Mouse (Mus musculus) stomach, embryonic 15.5 days (tissue): ENCODE measurements around the gene Prpf40b. TPM values are rescaled to one million over a fixed set of nuclear protein-coding genes. Genes with fewer than 3 reads are reported as not detected.
A peak's percentile ranks its signal among the peaks of the same experiment; 100 is the strongest.

Source experiments
- ATAC-seq: fragments of 200-750 bp; cut with Nextera tagmentation; 2 replicates; pipeline ENCODE4 v1.8.0; 2017; ENCODE audit warnings: low read depth, moderate number of reproducible peaks, moderate TSS enrichment; ENCODE audit not compliant: insufficient read depth, low FRiP score
- H3K27ac ChIP-seq: fragments of 300-500 bp; sonication (generic); 2 replicates; pipeline ENCODE4 v1.5.1; 2015; ENCODE audit warnings: mild to moderate bottlenecking, inconsistent platforms
- H3K27me3 ChIP-seq: fragments of 300-500 bp; sonication (generic); replicated peaks from 2 replicates; pipeline ENCODE4 v1.6.1; 2015; ENCODE audit warnings: inconsistent platforms
- H3K36me3 ChIP-seq: fragments of 300-500 bp; sonication (generic); 2 replicates; pipeline ENCODE4 v1.6.1; 2015; ENCODE audit warnings: inconsistent platforms
- H3K4me1 ChIP-seq: fragments of 300-500 bp; sonication (generic); 2 replicates; pipeline ENCODE4 v1.6.1; 2015; ENCODE audit warnings: inconsistent platforms
- H3K4me2 ChIP-seq: fragments of 300-500 bp; sonication (generic); 2 replicates; pipeline ENCODE4 v1.6.1; 2015; ENCODE audit warnings: mild to moderate bottlenecking, inconsistent platforms
- H3K4me3 ChIP-seq: fragments of 300-500 bp; sonication (generic); replicated peaks from 2 replicates; pipeline ENCODE4 v1.5.1; 2015; ENCODE audit warnings: inconsistent platforms
- H3K9ac ChIP-seq: fragments of 300-500 bp; sonication (generic); 2 replicates; pipeline ENCODE4 v1.6.1; 2015; ENCODE audit warnings: inconsistent platforms
- H3K9me3 ChIP-seq: fragments of 300-500 bp; sonication (generic); 2 replicates; pipeline ENCODE4 v1.6.1; 2016; ENCODE audit warnings: inconsistent platforms
- WGBS: fragments of 180-500 bp; shearing (Covaris S2); methylation state at CpG from one replicate; pipeline ENCODE4 v1.1.7; 2015; 5-methylcytosine and 5-hydroxymethylcytosine counted together
- polyA plus RNA-seq: library from polyadenylated mRNA; unstranded; fragments of >200 nt; fragmentation: Nextera tagmentation; extraction: Ambion mirVana; gene quantifications from 2 replicates; pipeline ENCODE4 v1.2.1, GENCODE M21; 2015

Gene Prpf40b
- polyA plus RNA-seq, 1 experiment from 2014 or later = 46.3 TPM

GRCm38 (mm10) chr15:99334500-99334899 is 39.6 kb downstream of the Prpf40b start:
- Histone ChIP-seq H3K4me2 (no peak overlapping the region), H3K4me3 (no peak overlapping the region), H3K4me1 (peaks cover 41% of the 10 kb centered on the region), H3K27me3 (no peaks in the 10 kb centered on the region), H3K9me3 (no peaks in the 10 kb centered on the region), H3K27ac (peak overlapping the region; percentile 93), H3K9ac (no peak overlapping the region), H3K36me3 (no peaks in the 10 kb centered on the region)
- no peak for ATAC-seq
- WGBS = 45% methylated on average over 6 of the region's 6 CpGs

- Histone ChIP-seq H3K4me2 (no peak overlapping the region), H3K9me3 (no peaks in the 10 kb centered on the region), H3K27ac (0 out of 2 replicates have a peak overlapping the region, but pooled peaks have one; percentile 11), H3K4me1 (peaks cover 49% of the 10 kb centered on the region), H3K27me3 (no peaks in the 10 kb centered on the region), H3K9ac (no peak overlapping the region), H3K4me3 (no peak overlapping the region), H3K36me3 (no peaks in the 10 kb centered on the region)
- no peak for ATAC-seq
- 68% methylated on average over 8 of the region's 8 CpGs for WGBS
Measured at GRCm38 (mm10) chr15:99335801-99336320, 41.0 kb downstream of the Prpf40b start.

GRCm38 (mm10) chr15:99338916-99339315 is 44.0 kb downstream of the Prpf40b start:
- H3K9ac ChIP-seq = no peak overlapping the region
- H3K36me3 ChIP-seq = no peaks in the 10 kb centered on the region
- no peak overlapping the region for H3K27ac ChIP-seq
- no peak for ATAC-seq
- no peaks in the 10 kb centered on the region for H3K9me3 ChIP-seq
- H3K4me3 ChIP-seq = no peak overlapping the region
- H3K4me1 ChIP-seq = peaks cover 55% of the 10 kb centered on the region
- H3K27me3 ChIP-seq = no peaks in the 10 kb centered on the region
- no peak overlapping the region for H3K4me2 ChIP-seq
- 62% methylated on average over 2 of the region's 2 CpGs for WGBS

GRCm38 (mm10) chr15:99339669-99340068 is 44.8 kb downstream of the Prpf40b start:
- H3K36me3 ChIP-seq = no peaks in the 10 kb centered on the region
- H3K4me1 ChIP-seq = peaks cover 56% of the 10 kb centered on the region
- 32% methylated on average over 6 of the region's 6 CpGs for WGBS
- H3K27me3 ChIP-seq = no peaks in the 10 kb centered on the region
- H3K9me3 ChIP-seq = no peaks in the 10 kb centered on the region
- no peak overlapping the region for H3K27ac ChIP-seq
- no peak overlapping the region for H3K4me2 ChIP-seq
- H3K4me3 ChIP-seq = no peak overlapping the region
- H3K9ac ChIP-seq = no peak overlapping the region
- no peak; the same call in 1 of the 2 replicates for ATAC-seq

GRCm38 (mm10) chr15:99341102-99341501 is 46.2 kb downstream of the Prpf40b start:
- H3K4me1 ChIP-seq = peaks cover 60% of the 10 kb centered on the region
- no peaks in the 10 kb centered on the region for H3K36me3 ChIP-seq
- H3K4me3 ChIP-seq = no peak overlapping the region
- no peak overlapping the region for H3K9ac ChIP-seq
- no peaks in the 10 kb centered on the region for H3K9me3 ChIP-seq
- no peak overlapping the region for H3K27ac ChIP-seq
- H3K27me3 ChIP-seq = no peaks in the 10 kb centered on the region
- ATAC-seq = no peak
- 72% methylated on average over 3 of the region's 3 CpGs for WGBS
- no peak overlapping the region for H3K4me2 ChIP-seq

- no peaks in the 10 kb centered on the region for H3K36me3 ChIP-seq
- WGBS = 50% methylated on average over 9 of the region's 9 CpGs
- no peak overlapping the region for H3K4me3 ChIP-seq
- no peak overlapping the region for H3K4me2 ChIP-seq
- H3K27ac ChIP-seq = no peak overlapping the region; the same call in 1 of the 2 replicates
- no peak for ATAC-seq
- peaks cover 60% of the 10 kb centered on the region for H3K4me1 ChIP-seq
- no peak overlapping the region for H3K9ac ChIP-seq
- H3K27me3 ChIP-seq = no peaks in the 10 kb centered on the region
- no peaks in the 10 kb centered on the region for H3K9me3 ChIP-seq
Measured at GRCm38 (mm10) chr15:99342194-99342981, 47.5 kb downstream of the Prpf40b start.

- Histone ChIP-seq H3K27ac (peak overlapping the region; percentile 78), H3K36me3 (no peaks in the 10 kb centered on the region), H3K27me3 (no peaks in the 10 kb centered on the region), H3K4me1 (peaks cover 60% of the 10 kb centered on the region), H3K9ac (no peak overlapping the region), H3K9me3 (no peaks in the 10 kb centered on the region), H3K4me2 (0 out of 2 replicates have a peak overlapping the region, but pooled peaks have one; percentile 9), H3K4me3 (no peak overlapping the region)
- ATAC-seq = peak; percentile 50; the same call in 1 of the 2 replicates
- 22% methylated on average over 5 of the region's 5 CpGs for WGBS
Measured at GRCm38 (mm10) chr15:99343414-99344147, 48.7 kb downstream of the Prpf40b start.

GRCm38 (mm10) chr15:99344148-99344870 is 49.4 kb downstream of the Prpf40b start:
- Histone ChIP-seq H3K9me3 (no peaks in the 10 kb centered on the region), H3K4me2 (0 out of 2 replicates have a peak overlapping the region, but pooled peaks have one; percentile 9), H3K27ac (peak overlapping the region; percentile 78), H3K9ac (no peak overlapping the region), H3K27me3 (no peaks in the 10 kb centered on the region), H3K4me3 (no peak overlapping the region), H3K4me1 (peaks cover 55% of the 10 kb centered on the region), H3K36me3 (no peaks in the 10 kb centered on the region)
- WGBS = 45% methylated on average over 8 of the region's 8 CpGs
- ATAC-seq = no peak

- Histone ChIP-seq H3K27ac (peak overlapping the region; percentile 78; the same call in 1 of the 2 replicates), H3K4me2 (no peak overlapping the region), H3K4me3 (no peak overlapping the region), H3K4me1 (peaks cover 54% of the 10 kb centered on the region), H3K27me3 (no peaks in the 10 kb centered on the region), H3K36me3 (no peaks in the 10 kb centered on the region), H3K9me3 (no peaks in the 10 kb centered on the region), H3K9ac (no peak overlapping the region)
- WGBS = 66% methylated on average over 4 of the region's 4 CpGs
- no peak for ATAC-seq
Measured at GRCm38 (mm10) chr15:99344961-99345360, 50.1 kb downstream of the Prpf40b start.

GRCm38 (mm10) chr15:99351610-99352009 is 56.7 kb downstream of the Prpf40b start:
- Histone ChIP-seq H3K36me3 (no peaks in the 10 kb centered on the region), H3K9ac (no peak overlapping the region), H3K27me3 (no peaks in the 10 kb centered on the region), H3K4me2 (no peak overlapping the region), H3K4me1 (0 out of 2 replicates have a peak, but pooled peaks cover 7% of the 10 kb centered on the region), H3K27ac (no peak overlapping the region), H3K4me3 (no peak overlapping the region), H3K9me3 (no peaks in the 10 kb centered on the region)
- WGBS = 70% methylated on average over 6 of the region's 6 CpGs
- no peak for ATAC-seq

GRCm38 (mm10) chr15:99352306-99352705 is 57.4 kb downstream of the Prpf40b start:
- no peak overlapping the region for H3K4me2 ChIP-seq
- H3K27me3 ChIP-seq = no peaks in the 10 kb centered on the region
- H3K9ac ChIP-seq = no peak overlapping the region
- no peak overlapping the region for H3K4me3 ChIP-seq
- ATAC-seq = no peak
- H3K27ac ChIP-seq = no peak overlapping the region
- H3K9me3 ChIP-seq = no peaks in the 10 kb centered on the region
- no peaks in the 10 kb centered on the region for H3K36me3 ChIP-seq
- 57% methylated on average over 5 of the region's 5 CpGs for WGBS
- 0 out of 2 replicates have a peak, but pooled peaks cover 7% of the 10 kb centered on the region for H3K4me1 ChIP-seq
